Mouse (Mus musculus) cerebellum, adult 11 months (tissue): Measurements from ENCODE around the gene Agfg1.

Experiments
- DNase-seq: peaks from one replicate; pipeline ENCODE4 v3.0.0; 2022

Gene Agfg1

DNA sequence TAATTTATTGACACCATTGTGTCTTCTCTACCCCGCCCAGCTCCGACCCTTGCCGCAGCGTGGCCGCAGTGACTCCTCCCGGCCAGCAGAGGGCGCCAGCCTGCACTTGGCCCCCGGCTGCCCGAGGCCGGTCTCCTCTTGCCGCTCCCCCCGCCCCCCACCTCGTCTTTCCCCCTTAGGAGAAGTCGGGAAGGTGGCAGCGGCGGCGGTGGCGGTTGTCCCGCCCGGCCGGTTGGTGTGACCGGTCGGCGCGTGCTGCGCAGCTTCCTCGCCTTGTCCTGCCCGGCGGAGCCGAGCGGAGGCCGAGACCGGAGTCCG lies at the start of gene Agfg1:
Gene Agfg1, plus strand, starts transcription at position 188 of the 318 bp plus-strand sequence.
- peak; percentile 90 for DNase-seq

GRCm38 (mm10) chr1:82791105-82791504 lies 48.2 kb upstream of the Agfg1 start:
- DNase-seq: no peak

DNA sequence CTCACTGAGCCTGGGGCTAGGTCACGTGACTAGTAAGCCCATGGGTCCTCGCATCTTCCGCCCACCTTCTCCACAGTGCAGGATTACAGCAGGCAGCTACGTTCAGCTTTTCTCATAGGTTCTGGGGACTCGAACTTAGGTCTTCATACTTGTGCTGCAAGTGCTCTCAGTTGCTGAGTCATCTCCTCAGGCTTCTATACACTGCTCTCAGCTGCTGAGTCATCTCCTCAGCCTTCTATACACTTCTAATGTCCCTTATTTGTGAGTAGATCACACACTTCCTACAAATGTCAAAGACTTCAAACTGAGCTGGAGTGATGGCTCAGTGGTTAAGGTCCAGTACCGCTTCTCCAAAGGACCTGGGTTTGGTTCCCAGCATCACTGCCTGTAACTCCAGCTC lies 47.0 kb upstream of the Agfg1 start:
- no peak for DNase-seq

GRCm38 (mm10) chr1:82793110-82793509 lies 46.2 kb upstream of the Agfg1 start:
- DNase-seq: no peak

GRCm38 (mm10) chr1:82793986-82794385 lies 45.3 kb upstream of the Agfg1 start:
- no peak for DNase-seq

DNA sequence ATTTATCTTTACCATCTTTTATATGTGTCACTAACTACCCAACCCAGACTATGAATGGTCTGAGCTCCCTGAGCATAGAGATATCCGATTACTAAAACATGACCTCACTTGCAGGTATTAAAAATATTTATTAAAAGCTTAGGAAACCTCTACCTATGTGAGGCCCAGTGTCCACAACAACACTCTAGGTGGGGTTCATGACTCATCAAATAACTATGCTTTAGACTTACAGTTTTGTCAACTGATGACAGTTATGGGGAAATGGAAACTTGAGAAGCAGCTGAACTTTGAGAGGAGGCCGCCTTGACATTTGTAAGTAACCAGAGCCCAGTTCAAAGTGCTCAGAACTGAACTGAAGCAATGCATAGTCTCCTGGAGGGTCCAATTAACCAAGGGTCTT lies 44.1 kb upstream of the Agfg1 start:
- no peak for DNase-seq

DNA sequence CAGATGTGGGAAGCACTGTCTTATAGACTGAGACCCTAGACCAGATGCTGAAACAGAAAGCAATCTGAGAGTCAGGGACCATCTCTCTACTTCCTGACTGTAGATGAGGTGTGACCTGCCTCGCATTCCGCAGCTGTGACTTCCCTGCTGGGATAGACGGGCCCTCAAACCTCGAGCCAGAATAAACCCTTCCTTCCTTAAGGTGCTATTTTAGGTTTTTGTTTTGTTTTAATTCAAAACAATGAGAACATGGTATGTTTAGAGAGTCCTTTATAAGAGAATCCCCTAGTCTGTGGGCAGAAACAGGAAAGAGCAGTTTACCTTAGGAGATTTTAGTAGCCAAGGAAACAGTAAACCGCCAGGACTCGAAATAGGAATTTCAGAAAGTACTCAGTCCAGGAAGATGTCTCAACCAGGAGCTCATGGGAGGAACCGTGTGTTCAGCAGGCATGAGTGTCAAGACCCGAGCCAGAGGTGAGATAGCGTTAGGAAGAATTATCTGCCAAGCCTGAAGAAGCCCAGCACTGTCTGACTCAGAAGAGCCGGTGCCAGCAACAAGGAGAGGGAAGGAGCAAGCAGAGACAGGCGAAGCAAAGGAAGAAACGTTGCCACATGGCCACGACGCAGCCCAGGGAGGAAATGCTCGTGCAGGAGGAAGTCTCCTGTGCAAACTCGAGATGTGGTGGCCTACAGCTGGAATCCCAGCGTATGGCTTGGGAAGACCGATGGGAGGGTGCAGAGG lies 43.4 kb upstream of the Agfg1 start:
- DNase-seq: no peak

- no peak for DNase-seq
Observed at GRCm38 (mm10) chr1:82797088-82797487, 42.2 kb upstream of the Agfg1 start.

GRCm38 (mm10) chr1:82798304-82798703 lies 41.0 kb upstream of the Agfg1 start:
- no peak for DNase-seq

DNA sequence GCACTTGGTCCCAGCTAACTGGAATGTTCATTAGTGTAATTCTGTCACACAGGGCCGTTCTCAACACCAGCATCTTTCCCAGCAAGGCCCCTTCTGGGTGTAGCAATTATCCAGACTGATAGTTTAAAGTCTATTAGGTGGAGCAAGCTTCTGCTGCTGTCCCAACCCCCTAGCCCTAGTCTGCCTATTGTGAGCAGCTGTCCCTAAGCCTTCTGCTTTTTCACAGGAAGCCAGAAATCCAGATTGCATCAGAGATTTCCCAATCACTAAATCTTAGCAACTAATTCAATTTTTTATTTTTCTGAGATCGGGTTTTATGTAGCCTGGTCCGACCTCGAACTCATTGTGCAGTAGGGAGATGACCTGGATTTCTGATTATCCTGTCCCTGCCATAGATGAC lies 40.4 kb upstream of the Agfg1 start:
- DNase-seq: no peak

GRCm38 (mm10) chr1:82801105-82801783 lies 38.0 kb upstream of the Agfg1 start:
- no peak for DNase-seq

DNA sequence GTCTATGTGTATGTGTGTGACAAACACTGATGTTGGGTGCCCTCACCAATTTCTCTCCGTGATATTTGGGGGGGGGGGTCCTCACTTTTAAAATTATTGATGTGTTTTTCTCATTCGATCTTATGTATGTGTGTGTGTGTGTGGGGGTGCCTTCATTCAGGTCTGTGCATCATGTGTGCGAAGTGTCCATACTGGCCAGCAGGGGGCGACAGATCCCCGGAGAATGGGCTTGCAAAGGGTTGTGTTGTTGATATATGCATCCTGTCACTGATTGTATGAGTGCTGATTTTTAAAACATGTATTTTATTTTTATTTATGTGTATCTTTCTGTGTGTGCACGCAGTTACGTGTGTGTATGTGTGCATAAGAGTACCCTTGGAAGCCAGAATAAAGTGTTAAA lies 35.7 kb upstream of the Agfg1 start:
- DNase-seq: no peak

DNA sequence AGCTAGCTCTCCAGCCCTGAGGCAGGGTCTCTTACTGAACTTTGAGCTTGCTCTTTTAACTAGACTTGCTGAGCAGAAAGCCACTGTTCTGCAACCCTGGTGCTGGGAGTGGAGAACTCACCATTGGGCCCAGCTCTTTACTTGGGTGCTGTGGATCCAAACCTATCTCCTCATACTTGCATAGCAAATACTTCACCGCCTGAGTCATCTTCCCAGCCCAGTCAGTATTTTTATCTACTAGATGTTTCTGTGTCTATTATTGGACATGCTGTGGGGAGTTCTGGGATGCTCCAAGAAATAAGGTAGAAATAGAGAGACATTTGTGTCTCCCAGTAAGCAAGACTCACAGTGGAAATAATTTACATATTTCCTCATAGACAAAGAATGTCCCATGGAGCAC lies 35.2 kb upstream of the Agfg1 start:
- DNase-seq: no peak

DNA sequence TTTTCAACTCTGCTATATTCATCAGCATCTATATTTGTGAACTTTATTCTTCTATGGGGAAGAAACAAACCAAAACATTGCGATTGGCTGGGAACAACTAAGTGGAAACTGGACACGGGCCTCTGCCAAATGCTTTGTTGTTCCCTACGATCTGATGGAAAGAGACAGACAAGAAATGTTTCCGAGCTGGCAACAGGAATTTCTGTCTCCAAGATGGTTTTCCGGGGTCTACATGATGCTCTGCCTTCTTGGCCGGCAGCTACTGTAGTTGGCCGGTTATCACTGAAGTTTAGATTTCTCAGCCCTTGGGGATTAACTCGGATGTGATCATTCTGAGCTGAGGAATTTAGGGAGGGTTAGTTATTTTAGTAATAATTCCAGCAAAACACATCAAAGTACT lies 32.9 kb upstream of the Agfg1 start:
- no peak for DNase-seq

DNA sequence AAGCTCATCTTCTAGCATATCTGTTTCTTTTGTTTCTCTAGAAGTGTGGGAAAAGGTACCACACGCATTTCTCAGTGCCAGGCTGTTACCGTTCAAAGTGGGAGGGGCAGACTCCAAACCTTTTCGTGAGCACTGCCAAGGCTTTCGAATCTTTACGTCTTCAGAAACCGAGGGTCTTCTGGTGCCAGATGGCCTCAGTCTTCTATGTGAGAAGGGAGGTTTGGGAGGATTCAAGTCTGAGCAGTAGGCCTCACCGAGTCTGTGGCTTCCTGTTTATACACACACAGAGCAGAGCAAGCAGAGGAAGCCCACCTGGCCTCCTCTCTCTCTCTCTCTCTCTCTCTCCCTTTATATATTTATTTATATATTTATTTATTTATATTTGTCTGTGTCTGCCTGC lies 32.1 kb upstream of the Agfg1 start:
- no peak for DNase-seq

DNA sequence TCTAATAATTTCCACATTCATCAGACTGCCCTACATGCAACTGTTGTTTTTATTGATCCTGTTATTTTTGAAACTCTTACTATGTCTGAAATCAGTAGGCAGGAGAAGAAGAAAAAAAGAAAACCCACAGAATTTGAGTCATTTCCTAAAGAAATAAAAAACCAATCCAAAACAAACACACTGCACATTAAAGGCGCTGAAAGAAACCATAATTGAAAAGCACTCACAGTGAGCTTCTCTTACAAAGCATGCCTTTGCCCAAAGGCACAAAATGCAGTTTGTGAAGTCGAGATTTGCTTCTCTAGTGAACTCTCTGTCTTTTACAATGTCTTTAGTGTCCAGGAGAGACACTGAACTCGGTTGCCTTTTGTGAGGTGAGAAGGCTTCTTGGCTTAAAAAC lies 30.7 kb upstream of the Agfg1 start:
- no peak for DNase-seq

- no peak for DNase-seq
Observed at GRCm38 (mm10) chr1:82811766-82812165, 27.5 kb upstream of the Agfg1 start.

- no peak for DNase-seq
Observed at GRCm38 (mm10) chr1:82815941-82816716, 23.2 kb upstream of the Agfg1 start.

- DNase-seq: no peak
Observed at GRCm38 (mm10) chr1:82819366-82819765, 19.9 kb upstream of the Agfg1 start.

GRCm38 (mm10) chr1:82820179-82820578 lies 19.1 kb upstream of the Agfg1 start:
- DNase-seq: no peak

- DNase-seq: no peak
Observed at GRCm38 (mm10) chr1:82820626-82821186, 18.6 kb upstream of the Agfg1 start.

DNA sequence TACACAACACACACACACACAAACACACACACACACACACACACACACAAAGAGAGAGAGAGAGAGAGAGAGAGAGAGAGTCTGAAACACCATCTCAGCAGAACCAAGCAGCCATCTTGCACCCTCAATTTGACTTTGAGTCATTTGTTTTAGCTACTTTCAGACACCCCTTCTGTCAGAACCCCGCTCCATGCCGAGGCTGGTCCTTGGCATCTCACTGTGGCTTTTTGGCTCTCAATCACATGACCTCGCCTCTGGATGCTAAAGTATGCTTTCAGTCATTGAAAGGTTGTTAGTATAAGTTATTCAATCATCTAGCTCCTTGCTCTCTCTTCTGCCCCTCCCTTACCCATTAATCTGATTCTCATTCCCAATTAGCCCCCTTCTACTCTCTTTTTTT lies 17.4 kb upstream of the Agfg1 start:
- DNase-seq: no peak

- DNase-seq: no peak
Observed at GRCm38 (mm10) chr1:82824147-82824546, 15.1 kb upstream of the Agfg1 start.

DNA sequence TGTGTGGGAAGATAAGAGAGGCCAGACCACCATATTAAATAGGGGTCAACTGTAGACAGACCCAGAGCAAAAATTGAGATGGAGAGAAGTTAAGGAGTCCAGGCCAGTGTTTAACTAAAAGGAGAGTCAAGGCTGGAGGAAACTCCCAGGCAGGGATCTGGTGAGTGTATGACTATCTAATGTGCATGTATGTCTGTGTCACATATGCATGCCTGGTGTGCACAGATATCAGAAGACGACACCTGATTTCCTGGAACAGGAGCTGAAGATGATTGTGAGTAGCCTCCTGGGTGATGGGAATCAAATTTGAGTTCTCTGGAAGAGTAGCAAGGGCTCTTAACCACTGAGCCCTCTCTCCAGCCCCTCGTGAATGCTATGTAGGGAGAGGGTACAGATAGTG lies 14.0 kb upstream of the Agfg1 start:
- no peak for DNase-seq
